Mouse (Mus musculus) limb, embryonic 12.5 days (tissue): ENCODE measurements at regions not wholly inside any gene's neighbourhood (a gene's known extent, or its start where the extent isn't known, plus 50 kb on each side); places are given as distances from the start of the nearest gene placed in this dataset.

ENCODE experiments used
- ATAC-seq: fragments of 200-750 bp; cut with Nextera tagmentation; 2 replicates; pipeline ENCODE4 v1.8.0; 2017; ENCODE audit warnings: low read depth, moderate TSS enrichment; ENCODE audit not compliant: insufficient number of reproducible peaks, insufficient read depth, low FRiP score, low TSS enrichment
- H3K27ac ChIP-seq: fragments of 300-500 bp; sonication (generic); 2 replicates; pipeline ENCODE4 v1.5.1; 2016; ENCODE audit warnings: mild to moderate bottlenecking, moderate library complexity
- H3K27me3 ChIP-seq: fragments of 300-500 bp; sonication (generic); 2 replicates; pipeline ENCODE4 v1.6.1; 2016; ENCODE audit warnings: mild to moderate bottlenecking, moderate library complexity
- H3K36me3 ChIP-seq: fragments of 300-500 bp; sonication (generic); 2 replicates; pipeline ENCODE4 v1.6.1; 2016; ENCODE audit warnings: mild to moderate bottlenecking, moderate library complexity
- H3K4me1 ChIP-seq: fragments of 300-500 bp; sonication (generic); replicated peaks from 2 replicates; pipeline ENCODE4 v1.6.1; 2016
- H3K4me2 ChIP-seq: fragments of 300-500 bp; sonication (generic); 2 replicates; pipeline ENCODE4 v1.6.1; 2016; ENCODE audit warnings: mild to moderate bottlenecking, moderate library complexity
- H3K4me3 ChIP-seq: fragments of 300-500 bp; sonication (generic); replicated peaks from 2 replicates; pipeline ENCODE4 v1.5.1; 2016; ENCODE audit warnings: mild to moderate bottlenecking
- H3K9ac ChIP-seq: fragments of 300-500 bp; sonication (generic); replicated peaks from 2 replicates; pipeline ENCODE4 v1.6.1; 2016; ENCODE audit warnings: mild to moderate bottlenecking, moderate library complexity
- H3K9me3 ChIP-seq: fragments of 300-500 bp; sonication (generic); 2 replicates; pipeline ENCODE4 v1.6.1; 2016; ENCODE audit warnings: mild to moderate bottlenecking, moderate library complexity
- WGBS: fragments of 180-500 bp; shearing (Covaris S2); methylation state at CpG from one replicate; pipeline ENCODE4 v1.1.7; 2016; 5-methylcytosine and 5-hydroxymethylcytosine counted together

DNA sequence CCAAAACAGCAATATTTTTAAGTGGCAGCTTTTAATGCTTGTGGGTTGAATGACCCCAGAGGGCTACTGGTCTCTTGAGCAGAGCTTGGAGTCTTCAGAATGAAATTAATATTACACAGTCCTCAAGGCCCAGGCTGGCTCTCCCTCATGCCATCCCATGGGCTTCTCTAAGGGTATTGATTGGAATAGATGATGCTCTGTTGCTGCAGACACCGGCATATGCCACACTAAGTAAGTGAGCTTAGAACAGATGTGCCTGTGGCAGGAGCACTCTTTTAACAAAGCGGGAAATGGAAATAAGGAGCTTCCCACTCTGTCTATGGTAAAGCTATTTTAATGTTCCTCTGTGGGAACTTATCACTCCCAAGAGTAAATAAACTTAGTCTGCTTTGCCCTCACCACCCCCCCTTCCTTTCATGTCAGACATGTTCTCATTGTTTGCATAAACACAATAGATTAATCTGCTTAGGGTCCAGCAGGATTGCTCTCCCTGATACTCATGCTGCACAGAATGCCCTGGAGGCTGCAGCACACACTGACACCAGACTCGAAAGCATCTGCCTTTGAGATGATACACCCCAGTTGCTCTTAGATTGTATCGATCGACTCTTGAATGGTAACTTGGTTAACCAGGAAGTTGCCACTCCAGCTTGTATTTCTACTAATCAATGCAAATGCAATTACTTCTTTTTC lies 294.5 kb upstream of the Adamts16 start:
- Histone ChIP-seq H3K4me3 (no peak overlapping the region), H3K9me3 (no peaks in the 10 kb centered on the region), H3K36me3 (no peaks in the 10 kb centered on the region), H3K4me1 (no peaks in the 10 kb centered on the region), H3K27ac (no peak overlapping the region), H3K27me3 (no peaks in the 10 kb centered on the region), H3K4me2 (no peak overlapping the region), H3K9ac (no peak overlapping the region)
- WGBS, result 87% methylated on average over 5 of the region's 5 CpGs
- no peak for ATAC-seq

DNA sequence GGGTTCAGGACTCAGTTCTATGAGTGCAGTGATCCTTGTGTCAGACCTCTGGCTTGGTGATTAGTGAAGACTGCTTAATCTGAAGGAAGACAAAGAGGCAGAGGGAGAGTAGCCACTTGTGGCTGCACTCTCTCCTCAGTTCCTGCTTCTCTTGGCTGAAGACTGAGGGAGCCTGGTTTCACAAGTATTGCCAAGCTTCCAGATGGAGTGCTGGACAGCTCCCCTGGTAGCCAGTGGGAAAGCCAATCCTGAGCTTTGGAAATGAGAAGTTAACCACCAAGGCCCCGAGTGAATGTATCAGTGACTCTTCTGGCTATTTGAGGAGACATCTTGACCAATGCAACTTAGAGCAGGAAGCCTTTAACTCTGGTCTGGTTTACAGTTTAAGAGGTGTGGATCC lies 279.9 kb upstream of the Adamts16 start:
- WGBS, result 9% methylated on average over 1 of the region's 1 CpGs
- Histone ChIP-seq H3K27ac (no peak overlapping the region), H3K9ac (no peak overlapping the region), H3K4me1 (no peaks in the 10 kb centered on the region), H3K4me2 (no peak overlapping the region), H3K27me3 (peaks cover 3% of the 10 kb centered on the region; the same call in 1 of the 2 replicates), H3K9me3 (no peaks in the 10 kb centered on the region), H3K4me3 (no peak overlapping the region), H3K36me3 (no peaks in the 10 kb centered on the region)
- ATAC-seq, result no peak

- Histone ChIP-seq H3K4me3 (no peak overlapping the region), H3K9ac (no peak overlapping the region), H3K36me3 (no peaks in the 10 kb centered on the region), H3K4me1 (peaks cover 8% of the 10 kb centered on the region; the same call in 1 of the 2 replicates), H3K9me3 (no peaks in the 10 kb centered on the region), H3K27me3 (peaks cover 27% of the 10 kb centered on the region), H3K27ac (no peak overlapping the region), H3K4me2 (no peak overlapping the region)
- whole genome bisulfite sequencing, result 84% methylated on average over 8 of the region's 8 CpGs
- ATAC-seq, result no peak
Observed at GRCm38 (mm10) chr13:71108175-71108574, 266.6 kb upstream of the Adamts16 start.

- peak overlapping the region; percentile 42 for H3K9ac ChIP-seq
- H3K27ac ChIP-seq, result no peak overlapping the region
- H3K36me3 ChIP-seq, result no peaks in the 10 kb centered on the region
- ATAC-seq, result peak; percentile 56; the same call in 1 of the 2 replicates
- peak overlapping the region; percentile 58 for H3K4me2 ChIP-seq
- peaks cover 8% of the 10 kb centered on the region; the same call in 1 of the 2 replicates for H3K4me1 ChIP-seq
- no peaks in the 10 kb centered on the region for H3K9me3 ChIP-seq
- H3K4me3 ChIP-seq, result peak overlapping the region; percentile 30
- WGBS, result 5% methylated on average over 18 of the region's 18 CpGs
- peaks cover 47% of the 10 kb centered on the region for H3K27me3 ChIP-seq
Observed at GRCm38 (mm10) chr13:71105229-71105838, 263.7 kb upstream of the Adamts16 start.

GRCm38 (mm10) chr13:71104419-71105228 lies 263.0 kb upstream of the Adamts16 start:
- H3K4me1 ChIP-seq, result peaks cover 8% of the 10 kb centered on the region; the same call in 1 of the 2 replicates
- 30% methylated on average over 22 of the region's 22 CpGs for WGBS
- H3K27ac ChIP-seq, result no peak overlapping the region
- peaks cover 48% of the 10 kb centered on the region for H3K27me3 ChIP-seq
- H3K4me3 ChIP-seq, result peak overlapping the region; percentile 30
- peak overlapping the region; percentile 58 for H3K4me2 ChIP-seq
- H3K9ac ChIP-seq, result peak overlapping the region; percentile 42
- H3K36me3 ChIP-seq, result no peaks in the 10 kb centered on the region
- ATAC-seq, result no peak
- no peaks in the 10 kb centered on the region for H3K9me3 ChIP-seq

DNA sequence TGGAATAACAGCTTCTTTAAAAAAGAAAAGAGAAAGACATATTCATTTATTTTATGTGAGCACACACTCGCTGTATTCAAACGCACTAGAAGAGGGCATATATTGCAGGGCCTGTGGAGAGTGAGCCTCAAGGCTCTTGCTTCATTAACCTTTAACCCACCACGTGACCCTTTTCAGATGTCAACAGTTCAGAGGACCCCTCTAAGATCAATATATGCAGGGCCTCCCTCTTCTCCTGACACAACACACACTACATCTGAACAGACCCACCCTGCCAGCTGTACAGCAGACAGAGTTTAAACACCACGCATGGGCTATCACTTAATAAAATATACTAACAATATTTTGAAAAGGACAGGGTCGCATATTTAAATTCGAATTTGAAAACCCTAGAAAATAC lies 242.7 kb upstream of the Adamts16 start:
- Histone ChIP-seq H3K4me1 (no peaks in the 10 kb centered on the region), H3K36me3 (no peaks in the 10 kb centered on the region), H3K27me3 (no peaks in the 10 kb centered on the region), H3K9me3 (no peaks in the 10 kb centered on the region), H3K27ac (no peak overlapping the region), H3K9ac (no peak overlapping the region), H3K4me2 (no peak overlapping the region), H3K4me3 (no peak overlapping the region)
- 53% methylated on average over 6 of the region's 6 CpGs for WGBS
- ATAC-seq, result no peak

DNA sequence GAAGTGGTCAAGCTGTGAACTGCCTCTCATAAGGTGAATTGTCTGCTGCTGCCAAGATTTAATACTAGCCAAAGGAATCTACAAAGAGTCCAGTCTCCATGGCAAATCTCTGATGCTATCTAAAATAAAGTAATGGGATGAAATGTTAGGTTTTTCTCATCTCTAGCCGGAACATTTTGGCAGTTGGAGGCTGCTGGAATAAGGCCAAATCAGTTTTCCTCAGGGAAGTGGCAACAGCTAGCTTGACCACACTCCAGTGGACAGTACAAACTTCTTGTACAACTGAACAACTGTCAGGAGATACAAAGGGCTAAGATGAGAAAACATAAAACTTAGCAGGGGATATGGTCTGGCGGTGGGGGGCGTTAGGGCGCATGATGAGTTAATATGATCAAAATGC lies 234.3 kb upstream of the Adamts16 start:
- no peak for ATAC-seq
- H3K4me2 ChIP-seq, result no peak overlapping the region
- H3K9me3 ChIP-seq, result no peaks in the 10 kb centered on the region
- H3K27ac ChIP-seq, result no peak overlapping the region
- WGBS, result 95% methylated on average over 4 of the region's 4 CpGs
- no peak overlapping the region for H3K9ac ChIP-seq
- H3K4me1 ChIP-seq, result no peaks in the 10 kb centered on the region
- H3K4me3 ChIP-seq, result no peak overlapping the region
- H3K27me3 ChIP-seq, result no peaks in the 10 kb centered on the region; the same call in 1 of the 2 replicates
- H3K36me3 ChIP-seq, result no peaks in the 10 kb centered on the region

- 73% methylated on average over 10 of the region's 10 CpGs for WGBS
- no peak for ATAC-seq
- H3K9me3 ChIP-seq, result no peaks in the 10 kb centered on the region
Observed at GRCm38 (mm10) chr13:71074012-71074411, 232.4 kb upstream of the Adamts16 start.

DNA sequence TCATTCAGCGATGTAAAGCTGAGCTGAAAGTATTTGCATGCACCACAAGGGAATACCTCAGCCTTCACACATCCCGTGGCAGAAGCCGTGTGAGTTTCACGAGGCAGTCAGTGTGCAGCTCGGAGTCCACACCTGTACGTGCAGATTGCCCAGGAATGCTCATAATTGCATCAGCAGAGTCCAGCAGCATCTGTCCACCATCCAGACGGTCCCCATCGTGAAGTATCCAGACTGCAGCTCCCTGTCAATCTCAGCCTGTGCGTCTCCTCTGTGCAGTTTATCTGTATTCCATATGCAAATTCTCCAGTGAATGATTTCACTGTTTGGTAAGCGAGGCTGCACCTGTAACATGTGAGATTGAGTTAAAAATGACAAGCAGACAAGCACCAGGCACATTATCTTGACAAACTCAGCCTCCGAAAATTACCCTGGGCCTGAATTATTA lies 227.2 kb upstream of the Adamts16 start:
- Histone ChIP-seq H3K4me2 (no peak overlapping the region), H3K4me3 (no peak overlapping the region), H3K36me3 (no peaks in the 10 kb centered on the region), H3K9me3 (no peaks in the 10 kb centered on the region), H3K9ac (no peak overlapping the region), H3K27me3 (peaks cover 3% of the 10 kb centered on the region; the same call in 1 of the 2 replicates), H3K27ac (no peak overlapping the region), H3K4me1 (peaks cover 5% of the 10 kb centered on the region)
- WGBS, result 51% methylated on average over 11 of the region's 11 CpGs
- peak; percentile 68 for ATAC-seq

More at GRCm38 (mm10) chr13:71074012-71074411, 232.4 kb upstream of the Adamts16 start:
- no peak overlapping the region for H3K27ac ChIP-seq
- no peaks in the 10 kb centered on the region for H3K36me3 ChIP-seq
- no peak overlapping the region for H3K4me3 ChIP-seq
- H3K4me2 ChIP-seq, result no peak overlapping the region
- peaks cover 3% of the 10 kb centered on the region; the same call in 1 of the 2 replicates for H3K27me3 ChIP-seq
- no peak overlapping the region for H3K9ac ChIP-seq
- no peaks in the 10 kb centered on the region for H3K4me1 ChIP-seq

GRCm38 (mm10) chr13:71068011-71068410 lies 226.4 kb upstream of the Adamts16 start:
- Histone ChIP-seq H3K9me3 (no peaks in the 10 kb centered on the region), H3K36me3 (no peaks in the 10 kb centered on the region), H3K27me3 (peaks cover 3% of the 10 kb centered on the region; the same call in 1 of the 2 replicates), H3K4me2 (no peak overlapping the region), H3K9ac (no peak overlapping the region), H3K4me1 (peaks cover 5% of the 10 kb centered on the region), H3K27ac (no peak overlapping the region), H3K4me3 (no peak overlapping the region)
- no peak for ATAC-seq
- WGBS, result 28% methylated on average over 4 of the region's 4 CpGs

DNA sequence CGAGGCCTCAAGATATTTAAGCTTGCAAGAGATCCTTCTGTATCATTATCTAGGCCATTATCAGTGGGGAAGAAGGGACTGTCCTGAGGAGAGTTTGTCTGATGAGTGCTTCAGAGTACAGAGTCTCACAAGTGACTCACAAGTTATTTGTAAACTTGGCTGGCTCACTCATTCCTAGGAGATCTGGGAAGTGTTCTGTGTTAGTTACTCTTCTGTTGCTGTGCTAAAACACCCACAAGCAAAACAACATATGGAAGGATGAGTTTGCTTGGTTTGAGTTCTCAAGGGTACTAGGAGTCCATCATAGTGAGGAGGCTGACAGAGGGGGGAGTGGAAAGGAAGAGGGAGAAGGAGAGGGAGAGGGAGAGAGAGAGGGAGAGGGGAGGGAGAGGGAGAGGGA lies 224.0 kb upstream of the Adamts16 start:
- WGBS, result 57% methylated on average over 1 of the region's 1 CpGs
- H3K4me2 ChIP-seq, result no peak overlapping the region
- no peak overlapping the region for H3K4me3 ChIP-seq
- no peak overlapping the region for H3K9ac ChIP-seq
- no peaks in the 10 kb centered on the region for H3K36me3 ChIP-seq
- peaks cover 5% of the 10 kb centered on the region for H3K4me1 ChIP-seq
- H3K9me3 ChIP-seq, result no peaks in the 10 kb centered on the region
- ATAC-seq, result no peak
- H3K27me3 ChIP-seq, result peaks cover 3% of the 10 kb centered on the region; the same call in 1 of the 2 replicates
- no peak overlapping the region for H3K27ac ChIP-seq
